In the genomic region with DNA sequence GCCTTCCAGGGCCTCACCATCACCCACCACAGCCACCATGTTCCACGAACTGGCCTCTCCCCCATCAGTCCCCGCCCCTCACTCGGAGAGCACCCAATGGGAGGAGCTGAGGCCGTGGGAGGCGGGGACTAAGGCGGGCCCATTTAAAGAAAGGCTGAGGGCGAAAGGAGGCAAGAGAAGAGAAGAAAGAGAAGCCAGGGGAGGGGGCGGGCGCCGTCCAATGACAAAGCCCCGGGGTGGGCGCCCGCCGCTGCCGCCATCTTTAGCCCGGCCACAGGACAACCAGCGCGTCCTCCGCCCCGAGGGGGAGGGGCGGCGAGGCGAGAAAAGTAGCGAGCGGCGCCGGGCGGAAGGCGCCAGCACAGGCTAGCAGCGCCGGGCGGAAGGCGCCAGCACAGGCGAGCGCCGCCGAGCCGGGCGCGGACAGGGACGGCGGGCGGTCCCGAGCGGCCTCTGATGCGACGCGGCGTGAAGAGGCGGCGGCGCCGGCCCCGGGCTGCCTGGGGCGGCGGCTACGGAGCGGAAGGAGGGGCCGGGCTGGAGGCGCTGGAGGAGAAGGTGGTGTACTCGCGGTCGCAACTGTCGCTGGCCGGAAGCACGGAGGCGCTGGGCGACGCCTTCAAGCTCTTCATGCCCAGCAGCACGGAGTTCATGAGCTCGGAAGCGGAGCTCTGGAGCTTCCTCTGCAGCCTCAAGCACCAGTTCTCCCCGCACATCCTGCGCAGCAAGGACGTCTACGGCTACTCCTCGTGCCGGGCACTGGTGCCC, we compare ENCODE assay signal across 8 mouse cellular contexts. TPM values are rescaled to one million over a fixed set of nuclear protein-coding genes. Genes with fewer than 3 reads are reported as not detected.
DNase-seq lines count a peak whose midpoint lies in the region; ATAC-seq lines count a peak whose summit lies in the region.

A gene (plus strand): TSS at position 177 of the 768 bp plus-strand sequence.

- peak within 1 kb of the TSS; percentile 96 for H3K27ac ChIP-seq in hindbrain, embryonic 14.5 days

- H3K9ac ChIP-seq in hindbrain, embryonic 14.5 days: peak within 1 kb of the TSS; percentile 92

- H3K4me2 ChIP-seq in hindbrain, embryonic 14.5 days (replicated peaks): peak within 1 kb of the TSS; percentile 90

- peaks cover 4% of the 10 kb centered on the region; the same call in 1 of the 2 replicates for H3K36me3 ChIP-seq in hindbrain, embryonic 14.5 days (replicated peaks; ENCODE audit: control insufficient read depth, insufficient read depth)

- DNase-seq in R1 (ENCODE audit: low read depth, low spot score): peak; percentile 92
- peak; percentile 80 to 87 for DNase-seq in cerebellum, postnatal 25 days
- DNase-seq in frontal cortex, postnatal 25 days (ENCODE audit: low spot score in 2 of 2): peak; percentile 56 to 67
- peak; percentile 82 for DNase-seq in hindbrain, embryonic 14.5 days (ENCODE audit: low spot score)
- DNase-seq in left cerebral cortex, adult 11 months (ENCODE audit: low spot score): peak; percentile 63
- DNase-seq in lung, postnatal 4 days: peak; percentile 86 to 92
- peak; percentile 75 for DNase-seq in retina, postnatal 7 days (ENCODE audit: low read depth, low spot score)
- peak; percentile 73 for DNase-seq in urinary bladder, adult 2 months (ENCODE audit: low spot score)

- WGBS in hindbrain, embryonic 14.5 days: 1% methylated on average over 69 of the region's 78 CpGs

- no peaks in the 10 kb centered on the region for H3K9me3 ChIP-seq in hindbrain, embryonic 14.5 days (ENCODE audit: control insufficient read depth, low read length)

- no peaks in the 10 kb centered on the region for H3K27me3 ChIP-seq in hindbrain, embryonic 14.5 days (ENCODE audit: control insufficient read depth, insufficient read depth, low read length)

- peaks cover 29% of the 10 kb centered on the region for H3K4me1 ChIP-seq in hindbrain, embryonic 14.5 days (replicated peaks; ENCODE audit: control insufficient read depth, insufficient read depth, low read length)

- H3K4me3 ChIP-seq in hindbrain, embryonic 14.5 days (replicated peaks; ENCODE audit: low read length): peak within 1 kb of the TSS; percentile 79

- ATAC-seq in hindbrain, embryonic 14.5 days (ENCODE audit: low FRiP score): peak; percentile 94

RNA-seq across cellular contexts. Expression of the gene that starts here (rescaled TPM):
- 7.0 and 8.6 TPM in 2 replicates for polyA plus RNA-seq in hindbrain, embryonic 14.5 days (2014; fragmentation: Nextera tagmentation; extraction: Ambion mirVana)
- polyA plus RNA-seq in urinary bladder, adult 2 months (2012; rRNA removed): 10.3 and 10.4 TPM in 2 replicates

Comparison
In these comparisons a context has a peak if more than half of its experiments do, and no peak if none do; other contexts are left out.
1. Peak in every context shown above with its lines: DNase-seq, ATAC-seq, H3K4me3 ChIP-seq and H3K27ac ChIP-seq.